Mouse (Mus musculus) kidney, adult 2 months (tissue): ENCODE data around the gene Rapgef4. TPM values are rescaled to one million over a fixed set of nuclear protein-coding genes. Genes with fewer than 3 reads are reported as not detected.
A peak's percentile ranks its signal among the peaks of the same experiment; 100 is the strongest.

Experiments used
- DNase-seq: peaks from one replicate; pipeline ENCODE4 v3.0.0; 2021
- H3K27ac ChIP-seq: fragments of 200-500 bp; 2 replicates; pipeline ENCODE4 v1.5.1; 2012; ENCODE audit warnings: low read depth, low read length, control low read depth, inconsistent platforms; ENCODE audit not compliant: insufficient read depth
- H3K27me3 ChIP-seq: fragments of 200-500 bp; replicated peaks from 2 replicates; pipeline ENCODE4 v1.6.1; 2012; ENCODE audit warnings: mild to moderate bottlenecking, moderate library complexity, low read length, inconsistent platforms; ENCODE audit not compliant: control insufficient read depth, insufficient read depth
- H3K36me3 ChIP-seq: fragments of 200-500 bp; 2 replicates; pipeline ENCODE4 v1.6.1; 2012; ENCODE audit warnings: mild to moderate bottlenecking, moderate library complexity, low read length, inconsistent platforms; ENCODE audit not compliant: control insufficient read depth, insufficient read depth
- H3K4me1 ChIP-seq: fragments of 200-500 bp; 2 replicates; pipeline ENCODE4 v1.6.1; 2011; ENCODE audit warnings: low read length; ENCODE audit not compliant: control insufficient read depth, insufficient read depth
- H3K4me3 ChIP-seq: fragments of 200-500 bp; 2 replicates; pipeline ENCODE4 v1.5.1; 2011; ENCODE audit warnings: mild to moderate bottlenecking, low read depth, low read length, control low read depth; ENCODE audit not compliant: insufficient read depth
- CTCF ChIP-seq: fragments of 200-500 bp; conservative IDR thresholded peaks from 2 replicates; pipeline ENCODE4 v1.5.1; 2011; ENCODE audit warnings: low read depth, mild to moderate bottlenecking, control low read depth, low read length, moderate library complexity, mixed read lengths; ENCODE audit not compliant: insufficient read depth, insufficient read length
- POLR2A ChIP-seq: fragments of 200-500 bp; IDR thresholded peaks from one replicate; pipeline ENCODE4 v1.6.1; 2011; ENCODE audit warnings: low read depth, low read length, control low read depth
- WGBS: fragments of 180-500 bp; shearing (Covaris S2); methylation state at CpG from one replicate; pipeline ENCODE4 v1.1.7; 2018; 5-methylcytosine and 5-hydroxymethylcytosine counted together
- polyA plus RNA-seq: library from polyadenylated mRNA; depleted of rRNA; stranded (reverse); fragments of >200 nt; gene quantifications from 2 replicates; pipeline ENCODE4 v1.2.3, GENCODE M21; 2012; rRNA removed

Rapgef4 gene
- polyA plus RNA-seq = 6.2 and 6.4 TPM in 2 replicates

DNA sequence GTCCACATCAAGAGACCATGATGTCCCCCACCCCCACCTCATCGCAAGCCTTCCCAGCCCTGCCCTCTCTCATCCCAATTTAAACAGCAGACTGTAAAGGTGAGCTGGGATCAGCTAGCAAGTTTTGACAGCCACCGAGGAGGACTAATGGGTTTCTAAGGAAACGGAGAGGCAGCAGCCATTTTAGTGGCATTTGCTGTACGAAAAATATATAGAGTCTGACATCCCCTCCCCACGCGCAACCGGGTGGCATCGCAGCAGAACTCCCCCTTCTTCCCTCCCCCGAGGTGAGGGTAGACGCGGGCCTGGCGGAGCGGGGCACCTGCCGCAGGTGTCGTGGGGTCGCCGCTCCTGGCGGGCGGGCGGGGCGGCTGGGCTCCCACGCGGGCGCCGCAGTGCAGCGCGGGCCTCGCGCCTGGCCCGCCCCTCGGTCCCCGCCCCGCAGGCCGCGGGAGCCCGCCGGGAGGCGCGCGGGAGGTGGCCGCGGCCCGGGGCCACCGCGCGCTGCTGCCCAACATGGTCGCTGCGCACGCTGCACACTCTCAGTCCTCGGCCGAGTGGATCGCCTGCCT, at the start of gene Rapgef4:
TSS of gene Rapgef4 (plus strand) at position 470 of the 572 bp plus-strand sequence.
- no peak for DNase-seq
- no peak for TF ChIP-seq POLR2A
- no peak for TF ChIP-seq CTCF
- no peaks in the 10 kb centered on the region for H3K36me3 ChIP-seq
- H3K27ac ChIP-seq = no peak within 1 kb of the TSS
- WGBS = 2% methylated on average over 52 of the region's 52 CpGs
- H3K27me3 ChIP-seq = no peaks in the 10 kb centered on the region
- H3K4me3 ChIP-seq = peak within 1 kb of the TSS; percentile 25; the same call in 1 of the 2 replicates
- H3K4me1 ChIP-seq = no peaks in the 10 kb centered on the region

- Histone ChIP-seq H3K27ac (no peak overlapping the region), H3K4me1 (no peaks in the 10 kb centered on the region), H3K36me3 (no peaks in the 10 kb centered on the region), H3K4me3 (no peak overlapping the region), H3K27me3 (no peaks in the 10 kb centered on the region)
- no peak for TF ChIP-seq POLR2A
- no peak for TF ChIP-seq CTCF
- no peak for DNase-seq
- 88% methylated on average over 8 of the region's 8 CpGs for WGBS
These were observed 47.0 kb upstream of the Rapgef4 start for GRCm38 (mm10) chr2:71934046-71934445.

- Histone ChIP-seq H3K4me1 (no peaks in the 10 kb centered on the region), H3K36me3 (no peaks in the 10 kb centered on the region), H3K27me3 (no peaks in the 10 kb centered on the region), H3K27ac (no peak overlapping the region), H3K4me3 (no peak overlapping the region)
- TF ChIP-seq POLR2A (no peak), CTCF (no peak)
- no peak for DNase-seq
- 100% methylated on average over 1 of the region's 1 CpGs for WGBS
These were observed 44.3 kb upstream of the Rapgef4 start for GRCm38 (mm10) chr2:71936711-71937110.

- no peaks in the 10 kb centered on the region for H3K27me3 ChIP-seq
- DNase-seq = no peak
- no peaks in the 10 kb centered on the region for H3K36me3 ChIP-seq
- WGBS = 84% methylated on average over 3 of the region's 3 CpGs
- no peaks in the 10 kb centered on the region for H3K4me1 ChIP-seq
- H3K27ac ChIP-seq = no peak overlapping the region
- H3K4me3 ChIP-seq = no peak overlapping the region
- TF ChIP-seq CTCF (no peak), POLR2A (no peak)
These were observed 43.3 kb upstream of the Rapgef4 start for GRCm38 (mm10) chr2:71937649-71938308.

- no peaks in the 10 kb centered on the region for H3K4me1 ChIP-seq
- H3K4me3 ChIP-seq = no peak overlapping the region
- H3K27me3 ChIP-seq = no peaks in the 10 kb centered on the region
- TF ChIP-seq CTCF = no peak
- TF ChIP-seq POLR2A = no peak
- no peaks in the 10 kb centered on the region for H3K36me3 ChIP-seq
- H3K27ac ChIP-seq = no peak overlapping the region
- 42% methylated on average over 6 of the region's 6 CpGs for WGBS
- DNase-seq = no peak
These were observed 42.2 kb upstream of the Rapgef4 start for GRCm38 (mm10) chr2:71938716-71939393.

DNA sequence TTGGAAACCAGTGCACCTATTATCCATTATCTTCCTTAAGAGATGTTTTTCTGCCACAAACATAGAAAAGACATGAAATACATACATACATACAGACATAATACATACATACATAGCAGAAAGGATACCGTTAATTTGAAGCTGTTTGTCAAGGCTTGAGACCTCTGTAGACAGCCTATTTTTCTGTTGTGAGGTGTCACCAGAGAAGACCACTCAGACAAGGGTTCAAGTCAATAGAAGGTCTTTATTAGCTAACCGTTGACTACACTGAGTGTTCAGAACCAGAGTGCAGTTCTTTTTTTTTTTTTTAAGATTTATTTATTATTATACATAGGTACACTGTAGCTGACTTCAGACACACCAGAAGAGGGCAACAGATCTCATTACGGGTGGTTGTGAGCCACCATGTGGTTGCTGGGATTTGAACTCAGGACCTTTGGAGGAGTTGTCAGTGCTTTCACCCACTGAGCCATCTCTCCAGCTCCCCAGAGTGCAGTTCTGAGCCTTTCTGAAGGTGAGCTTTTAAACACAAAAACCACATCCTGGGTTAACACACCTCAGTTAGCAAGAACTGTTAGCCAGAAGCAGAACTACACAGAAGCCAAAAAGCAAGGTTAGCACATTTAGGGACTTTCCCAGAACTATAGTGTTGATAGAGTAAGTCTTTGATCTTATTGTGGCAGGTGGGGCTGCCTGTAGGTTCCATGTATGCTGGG, 39.9 kb upstream of the Rapgef4 start:
- Histone ChIP-seq H3K36me3 (no peaks in the 10 kb centered on the region), H3K4me1 (no peaks in the 10 kb centered on the region), H3K27ac (no peak overlapping the region), H3K27me3 (no peaks in the 10 kb centered on the region), H3K4me3 (no peak overlapping the region)
- WGBS = 94% methylated on average over 3 of the region's 3 CpGs
- TF ChIP-seq POLR2A = no peak
- no peak for TF ChIP-seq CTCF
- no peak for DNase-seq

- TF ChIP-seq POLR2A (no peak), CTCF (no peak)
- H3K4me1 ChIP-seq = no peaks in the 10 kb centered on the region
- H3K4me3 ChIP-seq = no peak overlapping the region
- no peaks in the 10 kb centered on the region for H3K27me3 ChIP-seq
- H3K36me3 ChIP-seq = no peaks in the 10 kb centered on the region
- DNase-seq = no peak
- H3K27ac ChIP-seq = no peak overlapping the region
- 94% methylated on average over 5 of the region's 5 CpGs for WGBS
These were observed 39.3 kb upstream of the Rapgef4 start for GRCm38 (mm10) chr2:71941721-71942087.
